Mouse (Mus musculus) heart, adult 2 months (tissue): ENCODE results near the gene 3110082I17Rik. TPM values are rescaled to one million over a fixed set of nuclear protein-coding genes. Genes with fewer than 3 reads are reported as not detected.
A peak's percentile ranks its signal among the peaks of the same experiment; 100 is the strongest.
"Not testable (repeated sequence)": the region's sequence is repeated elsewhere in the genome, so short reads cannot be mapped to it uniquely, and the experiment has no call there.

Source experiments
- DNase-seq, 2 experiments: peaks; one replicate each; pipeline ENCODE4 v3.0.0; 2021
- H3K27ac ChIP-seq: fragments of 200-600 bp; 2 replicates; pipeline ENCODE4 v1.8.1; 2022
- H3K27me3 ChIP-seq: fragments of 200-500 bp; 2 replicates; pipeline ENCODE4 v1.6.1; 2012; ENCODE audit warnings: mild to moderate bottlenecking, low read length, inconsistent platforms, mixed read lengths; ENCODE audit not compliant: control insufficient read depth, insufficient read depth
- H3K36me3 ChIP-seq: fragments of 200-500 bp; 2 replicates; pipeline ENCODE4 v1.6.1; 2012; ENCODE audit warnings: low read length, inconsistent platforms; ENCODE audit not compliant: control insufficient read depth, insufficient read depth
- H3K4me1 ChIP-seq: fragments of 200-500 bp; 2 replicates; pipeline ENCODE4 v1.6.1; 2011; ENCODE audit warnings: low read length; ENCODE audit not compliant: control insufficient read depth, insufficient read depth
- H3K4me3 ChIP-seq: fragments of 200-600 bp; 2 replicates; pipeline ENCODE4 v1.8.1; 2022
- H3K79me2 ChIP-seq: fragments of 200-500 bp; replicated peaks from 2 replicates; pipeline ENCODE4 v1.6.1; 2012; ENCODE audit warnings: mild to moderate bottlenecking, inconsistent platforms, low read length, moderate library complexity, mixed read lengths; ENCODE audit not compliant: control insufficient read depth, insufficient read depth
- H3K9ac ChIP-seq: fragments of 200-500 bp; 2 replicates; pipeline ENCODE4 v1.6.1; 2012; ENCODE audit warnings: low read depth, mild to moderate bottlenecking, control low read depth, inconsistent platforms, low read length, mixed read lengths
- CTCF ChIP-seq: fragments of 200-600 bp; IDR thresholded peaks from 2 replicates; pipeline ENCODE4 v1.8.1; 2022; ENCODE audit warnings: antibody characterized with exemption, mild to moderate bottlenecking, moderate library complexity
- EP300 ChIP-seq: fragments of 200-500 bp; IDR thresholded peaks from 2 replicates; pipeline ENCODE4 v1.6.1; 2011; ENCODE audit warnings: low read depth, low read length, control low read depth; ENCODE audit not compliant: insufficient read depth
- POLR2A ChIP-seq: fragments of 200-500 bp; IDR thresholded peaks from 2 replicates; pipeline ENCODE4 v1.6.1; 2011; ENCODE audit warnings: mild to moderate bottlenecking, low read depth, low read length, control low read depth; ENCODE audit not compliant: insufficient read depth
- WGBS: fragments of 180-500 bp; shearing (Covaris S2); methylation state at CpG from one replicate; pipeline ENCODE4 v1.1.7; 2018; 5-methylcytosine and 5-hydroxymethylcytosine counted together
- intact Hi-C: fragments of 180-260 bp; cut with DNase I; formaldehyde crosslinking; loops from one replicate; pipeline ENCODE4 v1.15.1; 2025
- polyA plus RNA-seq: library from polyadenylated mRNA; depleted of rRNA; stranded (reverse); fragments of >200 nt; gene quantifications from 2 replicates; pipeline ENCODE4 v1.2.3, GENCODE M21; 2012
- total RNA-seq, 2 experiments: library from RNA; stranded (reverse); gene quantifications; 2 replicates each; pipeline ENCODE4 v1.2.3; 2021

Gene 3110082I17Rik
- total and polyA plus RNA-seq, 3 experiments, result 4.9 to 5.7 (median 5.6) TPM

- H3K4me3 ChIP-seq, result no peak overlapping the region
- H3K27ac ChIP-seq, result peak overlapping the region; percentile 47
- H3K36me3 ChIP-seq, result no peaks in the 10 kb centered on the region
- no peak overlapping the region for H3K9ac ChIP-seq
- no peaks in the 10 kb centered on the region for H3K27me3 ChIP-seq
- intact Hi-C loops, result loop anchor here (2.0 kb wide), 1 partner anchor 17 kb away; no protein-coding TSS in a partner anchor
- H3K79me2 ChIP-seq, result no peaks in the 10 kb centered on the region
- TF ChIP-seq POLR2A, result no peak
- no peak for TF ChIP-seq EP300
- no peak for TF ChIP-seq CTCF
- H3K4me1 ChIP-seq, result no peaks in the 10 kb centered on the region; the same call in 1 of the 2 replicates
- 25% methylated on average over 13 of the region's 13 CpGs for WGBS
- peak in 1 of 2 experiments; percentile 30 for DNase-seq
Measured at GRCm38 (mm10) chr5:139337826-139338370, 122.4 kb downstream of the 3110082I17Rik start.

- 92% methylated on average over 4 of the region's 4 CpGs for WGBS
- Histone ChIP-seq H3K36me3 (no peaks in the 10 kb centered on the region), H3K79me2 (no peaks in the 10 kb centered on the region), H3K27ac (no peak overlapping the region), H3K4me1 (no peaks in the 10 kb centered on the region; the same call in 1 of the 2 replicates), H3K4me3 (no peak overlapping the region), H3K27me3 (no peaks in the 10 kb centered on the region), H3K9ac (no peak overlapping the region)
- TF ChIP-seq POLR2A (no peak), EP300 (no peak), CTCF (no peak)
- intact Hi-C loops, result loop anchor here (2.0 kb wide), 1 partner anchor 19 kb away; no protein-coding TSS in a partner anchor
- DNase-seq, result no peak
Measured at GRCm38 (mm10) chr5:139335634-139336033, 124.7 kb downstream of the 3110082I17Rik start.

- H3K4me1 ChIP-seq, H3K36me3 ChIP-seq, H3K27ac ChIP-seq, H3K79me2 ChIP-seq, H3K4me3 ChIP-seq, DNase-seq, H3K9ac ChIP-seq, intact Hi-C loops, H3K27me3 ChIP-seq: not testable (repeated sequence)
- TF ChIP-seq CTCF, result peak; percentile 35
- 87% methylated on average over 10 of the region's 10 CpGs for WGBS
Measured at GRCm38 (mm10) chr5:139334394-139334793, 125.9 kb downstream of the 3110082I17Rik start.

DNA sequence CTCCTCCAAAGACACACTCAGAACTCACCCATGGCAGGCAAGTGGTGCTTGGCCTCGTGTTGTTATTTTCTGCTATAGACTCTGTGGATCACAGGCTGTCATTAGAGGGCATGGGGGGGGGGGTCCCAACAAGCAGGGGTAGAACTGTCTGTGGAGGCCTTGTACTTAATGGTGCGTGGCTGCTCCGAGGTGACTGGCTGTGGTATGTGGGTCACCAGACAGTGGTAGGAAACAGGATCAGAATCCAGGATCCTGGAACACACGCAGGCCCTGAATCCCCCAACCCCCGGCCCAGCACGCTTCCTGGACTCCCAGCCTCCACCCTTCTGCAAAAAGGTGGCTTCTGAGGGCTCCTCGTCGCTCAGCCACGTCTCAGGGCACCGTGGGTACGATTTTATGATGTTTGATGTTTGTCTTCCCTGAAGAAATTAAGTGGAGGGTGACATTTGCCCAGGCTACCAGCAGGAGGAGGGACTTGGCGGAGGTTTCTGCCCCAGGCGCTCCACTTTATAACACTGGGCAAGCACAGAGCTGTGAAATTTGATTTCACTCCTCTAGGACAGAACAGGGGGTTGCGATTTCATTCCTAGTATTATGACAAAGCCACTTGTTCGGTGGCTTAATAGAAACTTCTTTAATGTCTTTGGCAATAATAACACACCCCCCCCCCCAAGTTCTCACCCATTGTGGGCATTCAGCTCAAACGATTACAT, 126.9 kb downstream of the 3110082I17Rik start:
- H3K4me1 ChIP-seq, result no peaks in the 10 kb centered on the region
- intact Hi-C loops, result no loop called here
- 85% methylated on average over 16 of the region's 16 CpGs for WGBS
- H3K9ac ChIP-seq, result no peak overlapping the region
- TF ChIP-seq CTCF (0 out of 2 replicates have a peak, but pooled peaks have one; percentile 7), POLR2A (no peak)
- no peak overlapping the region for H3K27ac ChIP-seq
- no peaks in the 10 kb centered on the region for H3K79me2 ChIP-seq
- H3K36me3 ChIP-seq, result no peaks in the 10 kb centered on the region
- H3K4me3 ChIP-seq, result no peak overlapping the region
- DNase-seq, result no peak
- no peaks in the 10 kb centered on the region for H3K27me3 ChIP-seq

GRCm38 (mm10) chr5:139332590-139333272, 127.6 kb downstream of the 3110082I17Rik start:
- intact Hi-C loops, result no loop called here
- no peak for DNase-seq
- Histone ChIP-seq H3K79me2 (no peaks in the 10 kb centered on the region), H3K4me3 (no peak overlapping the region), H3K27me3 (no peaks in the 10 kb centered on the region), H3K9ac (no peak overlapping the region), H3K36me3 (no peaks in the 10 kb centered on the region), H3K4me1 (no peaks in the 10 kb centered on the region), H3K27ac (no peak overlapping the region)
- WGBS, result 77% methylated on average over 8 of the region's 8 CpGs
- TF ChIP-seq POLR2A (no peak), EP300 (no peak), CTCF (no peak)

- TF ChIP-seq POLR2A (no peak), EP300 (0 out of 2 replicates have a peak, but pooled peaks have one; percentile 40), CTCF (peak; percentile 97)
- Histone ChIP-seq H3K4me3 (no peak overlapping the region), H3K27ac (no peak overlapping the region), H3K36me3 (no peaks in the 10 kb centered on the region), H3K79me2 (no peaks in the 10 kb centered on the region), H3K27me3 (no peaks in the 10 kb centered on the region), H3K4me1 (no peaks in the 10 kb centered on the region), H3K9ac (no peak overlapping the region)
- 23% methylated on average over 8 of the region's 8 CpGs for WGBS
- intact Hi-C loops, result loop anchor here (1.0 kb wide), 1 partner anchor 174 kb away; no protein-coding TSS in a partner anchor
- peak; percentile 69 to 87 for DNase-seq
Measured at GRCm38 (mm10) chr5:139331742-139332141, 128.6 kb downstream of the 3110082I17Rik start.
